13 mouse cellular contexts compared by ENCODE assay signal in genomic region chr7:109879158-109879557, GRCm38 (mm10). TPM values are rescaled to one million over a fixed set of nuclear protein-coding genes. Genes with fewer than 3 reads are reported as not detected.
DNase-seq lines count a peak whose midpoint lies in the region; ATAC-seq and TF ChIP-seq lines count a peak whose summit lies in the region.
"Had no signal": no experiment of that assay in that cellular context is flagged by ENCODE, and none has a peak within 500 bp of the region (broad histone marks: within the 10 kb centered on the region; RNA-seq: fewer than 3 reads in every experiment).

No protein-coding gene starts in this region.

- DNase-seq in kidney, adult 18-20 months = no peak
- peak; percentile 36 for DNase-seq in ES-CJ7 (ENCODE audit: low read depth, low spot score)
- DNase-seq in lung, postnatal 0 days (ENCODE audit: low spot score) = peak; percentile 73
- DNase-seq in right cerebral cortex, adult 18-20 months = no peak
- DNase-seq: cerebellum, adult 8-10 months; kidney, adult 8-10 months had no signal

- 42% methylated on average over 12 of the region's 12 CpGs for WGBS in kidney, embryonic 16.5 days
- 19% methylated on average over 12 of the region's 12 CpGs for WGBS in heart, embryonic 16.5 days
- 24% methylated on average over 12 of the region's 12 CpGs for WGBS in lung, postnatal 0 days

- TF ChIP-seq EP300 in lung, postnatal 0 days (IDR thresholded peaks at IDR 0.05) = no peak

- no peaks in the 10 kb centered on the region for H3K9me3 ChIP-seq in kidney, embryonic 16.5 days (ENCODE audit: low read length)
- H3K9me3 ChIP-seq in heart, embryonic 16.5 days (replicated peaks; ENCODE audit: control insufficient read depth, low read length) = no peaks in the 10 kb centered on the region
- H3K9me3 ChIP-seq in lung, postnatal 0 days (ENCODE audit: low read length) = no peaks in the 10 kb centered on the region
- H3K9me3 ChIP-seq: forebrain, embryonic 13.5 days had no signal

- no peak for TF ChIP-seq CTCF in lung, postnatal 0 days (IDR thresholded peaks at IDR 0.05)

- no peaks in the 10 kb centered on the region for H3K4me1 ChIP-seq in kidney, embryonic 16.5 days (ENCODE audit: insufficient read depth, low read length)
- H3K4me1 ChIP-seq in heart, embryonic 16.5 days (ENCODE audit: control insufficient read depth, insufficient read depth, low read length) = no peaks in the 10 kb centered on the region
- H3K4me1 ChIP-seq in lung, postnatal 0 days (ENCODE audit: insufficient read depth, low read depth, low read length) = no peaks in the 10 kb centered on the region; the same call in 1 of the 2 replicates

- H3K4me2 ChIP-seq in kidney, embryonic 16.5 days (replicated peaks; ENCODE audit: low read depth, low read length) = 0 out of 2 replicates have a peak overlapping the region, but pooled peaks have one; percentile 4
- H3K4me2 ChIP-seq in heart, embryonic 16.5 days (ENCODE audit: low read depth, low read length) = peak overlapping the region; percentile 43; the same call in 1 of the 2 replicates
- no peak overlapping the region for H3K4me2 ChIP-seq in lung, postnatal 0 days (replicated peaks; ENCODE audit: low read depth, low read length)
- H3K4me2 ChIP-seq: forebrain, embryonic 13.5 days had no signal

- H3K9ac ChIP-seq in kidney, embryonic 16.5 days (replicated peaks; ENCODE audit: low read length) = 0 out of 2 replicates have a peak overlapping the region, but pooled peaks have one; percentile 42
- H3K9ac ChIP-seq in heart, embryonic 16.5 days (ENCODE audit: low read length) = no peak overlapping the region
- no peak overlapping the region for H3K9ac ChIP-seq in lung, postnatal 0 days (replicated peaks; ENCODE audit: low read depth)
- H3K9ac ChIP-seq: forebrain, embryonic 13.5 days; liver, embryonic 14.5 days had no signal

- no peaks in the 10 kb centered on the region for H3K36me3 ChIP-seq in kidney, embryonic 16.5 days (ENCODE audit: insufficient read depth, low read length)
- no peaks in the 10 kb centered on the region for H3K36me3 ChIP-seq in heart, embryonic 16.5 days (ENCODE audit: control insufficient read depth, insufficient read depth)
- no peaks in the 10 kb centered on the region for H3K36me3 ChIP-seq in lung, postnatal 0 days (ENCODE audit: insufficient read depth, low read length)

- no peaks in the 10 kb centered on the region for H3K27me3 ChIP-seq in kidney, embryonic 16.5 days (ENCODE audit: insufficient read depth, low read length)
- no peaks in the 10 kb centered on the region for H3K27me3 ChIP-seq in heart, embryonic 16.5 days (ENCODE audit: control insufficient read depth, insufficient read depth, low read length)
- H3K27me3 ChIP-seq in lung, postnatal 0 days (replicated peaks; ENCODE audit: insufficient read depth, low read length) = no peaks in the 10 kb centered on the region
- H3K27me3 ChIP-seq: forebrain, embryonic 13.5 days had no signal

- H3K27ac ChIP-seq in kidney, embryonic 16.5 days (ENCODE audit: low read length) = no peak overlapping the region; the same call in 1 of the 2 replicates
- no peak overlapping the region for H3K27ac ChIP-seq in heart, embryonic 16.5 days (ENCODE audit: low read length)
- no peak overlapping the region for H3K27ac ChIP-seq in lung, postnatal 0 days (ENCODE audit: low read length)
- H3K27ac ChIP-seq: forebrain, embryonic 13.5 days; left cerebral cortex, adult 2 months; liver, embryonic 14.5 days had no signal

- no peak overlapping the region for H3K4me3 ChIP-seq in kidney, embryonic 16.5 days (ENCODE audit: low read length)
- no peak overlapping the region for H3K4me3 ChIP-seq in heart, embryonic 16.5 days (ENCODE audit: low read length)
- H3K4me3 ChIP-seq in lung, postnatal 0 days (ENCODE audit: low read depth, low read length) = no peak overlapping the region
- H3K4me3 ChIP-seq: forebrain, embryonic 13.5 days; left cerebral cortex, adult 2 months had no signal

- ATAC-seq in kidney, embryonic 16.5 days (ENCODE audit: low FRiP score, low TSS enrichment) = no peak
- ATAC-seq in heart, embryonic 16.5 days (replicated peaks; ENCODE audit: extremely low read depth, insufficient read depth, low FRiP score) = no peak
- ATAC-seq in lung, postnatal 0 days = peak; percentile 79
- ATAC-seq in erythroblast, adult 5-6 weeks (replicated peaks; ENCODE audit: low FRiP score, poor library complexity, severe bottlenecking) = no peak
- ATAC-seq: forebrain, embryonic 13.5 days had no signal

RNA-seq across cellular contexts. Expression of gene Scube2, which starts 13.7 kb away (rescaled TPM):
- polyA plus RNA-seq in kidney, embryonic 16.5 days (2015; fragmentation: Nextera tagmentation; extraction: Ambion mirVana) = 1.7 and 1.8 TPM in 2 replicates
- 8.9 and 9.9 TPM in 2 replicates for polyA plus RNA-seq in heart, embryonic 16.5 days (2015; fragmentation: Nextera tagmentation; extraction: Ambion mirVana)
- polyA plus RNA-seq in lung, postnatal 0 days (2015; fragmentation: Nextera tagmentation; extraction: Ambion mirVana) = 14.9 TPM in 2 replicates
- not detected in 2 replicates for total RNA-seq in erythroblast, adult 5-6 weeks (2015; ENCODE audit: low replicate concordance)
- not detected in 2 replicates for total RNA-seq in erythroblast, adult 5-6 weeks (2017; ENCODE audit: low replicate concordance)
- polyA plus RNA-seq: thymus, postnatal 0 days had no signal

Comparison
In these comparisons a context has a peak if more than half of its experiments do, and no peak if none do; other contexts are left out.
1. DNase-seq: peak in ES-CJ7 (single experiment) and lung, postnatal 0 days (single experiment); none in kidney, adult 18-20 months (single experiment) and right cerebral cortex, adult 18-20 months (single experiment).